Mouse (Mus musculus) right cerebral cortex, postnatal 25 days (tissue): Measurements from ENCODE around the gene Cdc42bpb.

Experiments used
- DNase-seq: peaks from one replicate; pipeline ENCODE4 v3.0.0; 2022

Cdc42bpb gene

DNA sequence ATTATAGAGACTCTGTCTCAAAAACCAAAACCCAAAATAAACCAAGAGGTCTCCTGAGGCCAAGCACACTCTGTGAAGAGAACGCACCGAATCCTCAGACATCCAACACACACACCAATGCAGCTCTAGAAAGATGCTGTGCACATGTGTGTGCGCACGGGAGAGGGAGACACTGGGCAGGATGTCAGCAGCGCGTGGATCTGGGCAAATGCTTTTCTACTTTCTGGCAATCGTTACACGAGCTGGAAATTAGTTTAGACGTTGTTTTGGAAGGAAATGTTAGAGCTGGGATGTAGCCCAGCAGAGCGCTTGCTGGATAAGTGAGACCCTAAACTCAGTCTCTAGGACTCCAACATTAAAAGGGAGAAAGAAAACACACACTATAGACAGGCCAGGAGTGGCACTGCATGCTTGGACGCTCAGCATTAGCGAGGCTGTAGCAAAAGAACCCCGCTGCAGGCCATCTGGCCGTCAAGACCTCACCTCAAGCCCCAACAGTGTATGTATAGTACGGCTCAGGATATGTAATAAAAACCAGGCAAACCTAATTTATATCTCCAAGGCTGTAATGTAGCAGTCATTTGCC, 44.4 kb downstream of the Cdc42bpb start:
- no peak for DNase-seq

- no peak for DNase-seq
Measured at GRCm38 (mm10) chr12:111332443-111332842, 45.1 kb downstream of the Cdc42bpb start.

DNA sequence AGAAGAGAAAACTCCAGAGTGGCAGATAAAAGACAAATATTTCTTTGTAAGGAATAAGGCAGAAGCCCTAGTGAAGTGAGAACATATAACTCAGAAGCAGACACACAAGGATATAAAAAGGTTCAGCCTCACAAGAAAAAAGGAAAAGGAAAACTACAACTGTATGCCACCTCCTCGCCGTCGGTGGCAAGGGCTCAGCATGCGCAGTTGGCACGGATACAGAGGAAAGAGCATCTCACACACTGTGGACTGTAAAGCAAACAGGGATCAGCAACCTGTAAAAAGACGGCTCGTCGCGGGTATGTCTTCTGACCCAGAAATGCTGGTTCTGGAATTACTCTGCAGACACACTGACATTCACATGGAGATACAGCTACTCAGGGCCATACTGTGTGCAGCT, 45.9 kb downstream of the Cdc42bpb start:
- DNase-seq: no peak

DNA sequence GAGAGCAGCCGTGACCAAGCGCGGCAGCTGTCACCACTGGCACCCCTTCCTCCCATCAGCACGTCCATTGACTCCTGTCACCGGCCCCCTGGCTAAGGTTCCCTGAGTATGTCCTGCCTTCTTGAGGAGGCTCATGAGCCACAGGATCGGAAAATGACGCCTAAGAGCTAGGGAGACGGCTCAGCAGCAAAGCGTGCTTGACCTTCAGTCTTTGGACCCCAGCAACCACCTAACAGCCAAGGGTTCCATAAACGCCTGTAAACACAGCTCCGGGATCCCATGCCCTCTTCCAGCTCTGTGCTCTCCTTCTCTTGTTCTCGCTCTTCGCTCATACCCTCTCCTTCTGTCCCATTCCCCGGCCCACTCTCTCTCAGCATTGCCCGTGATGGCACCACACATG, 48.2 kb downstream of the Cdc42bpb start:
- DNase-seq: no peak

DNA sequence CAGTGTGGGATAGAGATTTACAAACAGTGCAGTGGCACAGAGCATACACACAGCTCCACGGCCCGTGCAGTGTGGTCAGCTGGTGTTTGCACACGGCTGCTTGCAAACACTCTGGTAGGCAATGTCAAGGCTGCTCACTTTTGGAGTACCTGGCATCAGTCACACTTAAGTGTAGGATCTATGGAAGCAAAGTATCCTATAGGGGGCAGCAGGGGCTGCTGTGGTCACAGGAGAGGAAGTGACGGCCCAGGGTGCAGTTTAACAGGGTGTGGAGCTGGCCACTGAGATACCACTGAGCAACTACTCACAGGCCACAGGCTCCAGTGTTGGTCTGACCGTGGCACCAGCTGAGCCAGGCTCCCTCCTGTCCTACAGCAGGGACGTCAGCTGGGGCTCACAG, 49.2 kb downstream of the Cdc42bpb start:
- DNase-seq: no peak

DNA sequence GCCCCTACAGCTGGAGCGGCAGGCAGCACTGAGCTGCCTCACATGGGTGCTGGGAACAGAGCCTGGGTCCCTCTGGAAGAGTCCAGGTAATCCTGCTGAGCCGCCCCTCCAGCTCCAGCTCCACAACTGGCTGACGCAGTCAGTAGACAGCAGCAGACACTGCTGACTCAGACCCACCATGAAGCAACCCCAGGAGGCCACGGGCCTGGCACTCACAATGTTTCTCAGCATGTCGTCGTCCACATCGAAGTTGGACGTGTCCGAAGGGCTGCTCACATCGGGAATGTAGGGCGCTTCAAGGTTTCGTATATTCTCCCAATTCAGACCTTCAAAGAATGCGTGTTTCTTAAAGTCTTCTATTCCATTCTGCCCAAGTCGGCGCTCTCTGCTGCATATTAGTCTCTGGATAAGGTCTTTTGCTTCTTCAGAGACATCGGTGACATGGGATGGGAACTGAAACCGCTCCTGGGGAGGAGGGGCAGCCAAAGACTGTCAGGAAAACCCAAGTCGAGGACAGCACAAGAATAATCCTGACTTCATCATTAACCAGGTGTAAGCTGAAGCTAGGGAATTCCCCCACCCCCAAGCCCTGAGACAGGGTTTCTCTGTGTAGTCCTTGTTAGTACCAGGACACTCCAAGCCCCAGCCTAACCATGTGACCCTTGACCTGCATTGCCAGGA, 51.6 kb downstream of the Cdc42bpb start:
- no peak for DNase-seq

DNA sequence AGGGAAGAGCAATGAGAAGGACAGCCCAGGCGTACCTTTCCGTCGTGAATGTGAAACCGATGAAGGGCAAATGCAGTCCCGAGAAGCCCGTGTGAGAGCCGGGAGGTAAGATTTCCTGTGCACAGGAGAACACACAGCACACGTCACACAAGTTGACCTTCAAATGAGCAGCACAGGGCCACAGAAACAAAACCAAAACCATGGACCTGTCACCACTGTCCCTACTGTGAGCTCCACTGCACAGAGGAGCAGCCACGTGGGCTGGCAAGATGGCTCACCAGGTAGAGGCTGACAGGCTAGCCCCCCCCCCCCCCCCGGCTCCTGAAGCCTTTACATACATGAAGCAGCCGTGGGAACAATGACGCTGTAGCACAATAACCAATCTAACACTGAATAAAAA, 52.6 kb downstream of the Cdc42bpb start:
- DNase-seq: no peak

DNA sequence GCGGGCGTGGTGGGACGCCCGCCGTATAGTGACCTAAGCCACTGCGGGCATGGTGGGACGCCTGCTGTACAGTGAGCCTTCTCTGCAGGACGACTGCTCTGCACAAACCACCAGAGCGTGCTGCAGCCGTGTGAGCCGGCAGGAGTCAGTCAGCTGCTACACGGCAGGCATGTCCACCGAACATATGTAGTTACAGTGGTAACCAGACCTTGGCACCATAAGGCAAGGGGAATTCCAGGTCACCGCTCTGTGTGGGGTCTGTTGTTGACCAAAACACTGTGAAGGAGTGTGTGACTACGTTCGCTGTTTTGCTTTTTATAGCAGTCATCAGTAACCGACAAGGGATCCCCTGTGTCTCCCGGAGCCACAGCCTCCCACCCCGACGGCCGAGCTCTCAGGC, 53.0 kb downstream of the Cdc42bpb start:
- DNase-seq: no peak

GRCm38 (mm10) chr12:111323423-111323822, 54.1 kb downstream of the Cdc42bpb start:
- DNase-seq: no peak

GRCm38 (mm10) chr12:111321832-111322231, 55.7 kb downstream of the Cdc42bpb start:
- no peak for DNase-seq

- no peak for DNase-seq
Measured at GRCm38 (mm10) chr12:111320549-111320948, 57.0 kb downstream of the Cdc42bpb start.

GRCm38 (mm10) chr12:111317694-111318093, 59.8 kb downstream of the Cdc42bpb start:
- no peak for DNase-seq

GRCm38 (mm10) chr12:111314273-111314672, 63.2 kb downstream of the Cdc42bpb start:
- DNase-seq: no peak

DNA sequence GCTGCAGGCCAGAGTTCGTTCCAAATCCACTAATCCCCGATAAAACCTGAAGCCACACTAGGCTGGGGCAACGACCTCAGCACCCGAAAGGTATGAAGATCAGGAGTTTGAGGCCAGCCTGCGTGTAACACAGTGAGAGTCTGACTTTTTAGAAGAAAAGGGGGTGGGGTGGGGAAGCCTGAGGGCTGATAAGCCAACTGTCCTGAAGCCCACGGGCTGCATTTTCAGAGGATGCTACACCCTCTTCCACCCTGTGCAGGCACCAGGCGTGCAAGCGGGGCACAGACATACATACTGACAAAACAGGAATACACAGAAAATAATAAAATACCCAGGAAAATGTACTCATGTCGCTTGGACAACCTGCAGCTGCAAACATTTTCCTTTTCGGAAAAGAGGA, 65.7 kb downstream of the Cdc42bpb start:
- no peak for DNase-seq

DNA sequence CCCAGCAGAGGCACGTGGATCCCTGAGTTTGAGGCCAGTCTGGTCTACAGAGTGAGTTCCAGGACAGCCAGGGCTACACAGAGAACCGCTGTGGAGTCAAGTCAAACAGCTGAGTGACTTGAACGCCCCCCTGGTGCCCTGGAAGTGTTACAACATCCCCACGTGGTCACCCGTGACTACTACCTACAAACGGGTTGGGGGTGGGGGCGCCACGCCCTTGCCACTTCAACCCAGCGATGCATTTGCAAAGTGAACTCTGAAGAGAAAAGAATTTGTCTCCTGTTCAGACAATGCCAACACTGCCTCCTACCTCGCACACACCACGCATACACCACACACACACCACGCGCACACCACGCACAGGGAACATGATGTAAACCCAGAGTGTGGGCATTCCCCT, 67.6 kb downstream of the Cdc42bpb start:
- DNase-seq: no peak

DNA sequence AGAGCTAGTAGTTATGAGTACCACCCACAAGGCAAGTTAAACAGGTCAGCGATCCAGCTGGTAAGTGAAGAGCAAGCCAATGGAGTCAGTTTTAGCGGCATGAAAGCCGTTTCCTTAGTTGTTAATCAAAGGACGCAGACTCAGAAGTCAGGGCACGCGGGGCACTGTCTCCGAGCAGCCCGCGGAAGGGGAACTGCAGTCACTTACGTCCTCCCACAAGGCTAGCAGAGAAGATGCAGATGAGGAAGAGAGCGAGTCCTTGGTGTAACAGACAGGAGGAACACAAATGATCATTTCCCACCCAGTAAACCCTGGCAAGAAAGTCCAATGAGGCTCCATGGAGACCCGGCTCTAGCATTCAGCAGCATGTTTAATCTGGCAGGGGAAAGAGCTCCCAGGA, 68.3 kb downstream of the Cdc42bpb start:
- DNase-seq: no peak

DNA sequence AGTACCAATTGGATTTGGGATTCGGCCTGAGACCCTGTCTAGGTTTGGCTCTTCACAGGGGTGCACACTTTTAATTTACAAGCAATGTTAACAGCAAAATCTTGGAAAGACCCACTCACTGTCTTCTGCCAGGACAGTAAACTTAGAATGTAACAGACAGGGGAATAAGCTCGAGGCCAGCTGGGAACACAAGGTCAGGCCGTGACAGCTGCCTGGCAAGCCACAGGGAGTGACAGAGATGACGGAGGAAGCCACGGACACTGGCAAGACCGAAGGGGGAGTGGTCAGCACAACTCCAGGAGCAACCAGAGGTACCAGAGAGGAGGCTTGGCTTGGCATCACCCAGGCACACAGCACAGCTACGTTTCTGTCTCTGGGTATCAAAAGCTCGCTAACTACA, 70.7 kb downstream of the Cdc42bpb start:
- no peak for DNase-seq

GRCm38 (mm10) chr12:111303702-111304337, 73.7 kb downstream of the Cdc42bpb start:
- no peak for DNase-seq

DNA sequence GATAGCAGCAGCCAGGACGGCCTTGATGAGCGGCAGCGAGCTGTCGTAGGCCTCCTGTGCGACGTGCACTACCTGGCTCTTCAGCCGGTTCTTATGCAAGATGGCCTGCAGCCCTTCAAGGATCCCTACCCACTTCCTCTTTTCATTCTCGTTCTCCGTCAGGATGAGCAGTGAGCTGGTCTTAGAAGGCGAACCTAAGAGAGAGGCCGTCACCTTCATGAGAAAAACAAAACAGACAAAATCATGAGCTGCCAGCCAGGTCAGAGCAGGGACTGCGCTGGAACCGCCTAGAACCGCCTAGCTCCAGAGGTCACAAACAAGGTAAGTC, 75.5 kb downstream of the Cdc42bpb start:
- DNase-seq: no peak

- no peak for DNase-seq
Measured at GRCm38 (mm10) chr12:111301322-111302017, 76.0 kb downstream of the Cdc42bpb start.

DNA sequence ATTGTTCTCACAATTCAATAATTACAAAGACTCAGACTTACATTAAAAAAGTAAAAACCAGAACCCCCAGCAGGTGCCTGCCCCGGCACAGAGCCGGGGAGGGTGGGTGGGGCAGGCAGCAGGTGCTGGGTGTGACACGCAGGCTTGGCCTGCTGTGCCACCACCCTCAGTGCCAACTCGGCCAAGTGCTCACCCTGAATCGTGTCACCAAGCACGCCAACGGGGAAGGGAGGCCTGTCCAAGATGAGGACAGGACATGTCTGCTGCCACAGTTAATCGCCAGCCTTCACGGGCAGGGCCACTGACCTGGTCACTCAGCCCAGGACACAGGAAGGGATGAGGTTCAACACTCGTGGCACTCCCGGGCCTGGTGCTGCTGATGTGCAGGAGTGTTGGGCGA, 84.5 kb downstream of the Cdc42bpb start:
- DNase-seq: no peak

- DNase-seq: no peak
Measured at GRCm38 (mm10) chr12:111284532-111284931, 93.0 kb downstream of the Cdc42bpb start.

- DNase-seq: no peak
Measured at GRCm38 (mm10) chr12:111283573-111283972, 93.9 kb downstream of the Cdc42bpb start.

DNA sequence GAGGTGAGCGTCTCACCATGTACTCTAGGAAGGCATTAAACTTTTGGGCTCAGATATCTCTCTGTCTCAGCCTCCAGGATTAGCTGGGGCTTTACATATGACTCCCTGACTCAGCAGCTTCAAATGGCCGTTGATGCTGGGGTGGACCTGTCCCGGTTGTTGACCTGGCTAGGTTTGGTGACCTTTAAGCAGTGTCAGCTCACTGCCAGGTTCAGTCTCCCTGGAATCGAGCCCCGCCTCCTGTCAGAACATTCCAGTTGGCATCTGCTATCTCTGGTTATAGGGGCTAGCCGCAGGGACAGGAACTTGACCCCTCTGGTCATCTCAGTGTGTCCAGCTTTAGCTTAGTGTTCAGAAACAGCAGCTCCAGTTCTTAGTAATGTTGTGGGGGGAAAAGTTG, 101.1 kb downstream of the Cdc42bpb start:
- DNase-seq: no peak
